Mouse (Mus musculus): Measurements from ENCODE around the gene Ppargc1a.

The Ppargc1a gene

GRCm38 (mm10) chr5:51567659-51568058 is at the start of gene Ppargc1a:
Gene Ppargc1a (minus strand): TSS chr5:51567726.
- DNase-seq = no peak

GRCm38 (mm10) chr5:51616877-51617276 is 49.4 kb upstream of the Ppargc1a start:
- no peak for DNase-seq

DNA sequence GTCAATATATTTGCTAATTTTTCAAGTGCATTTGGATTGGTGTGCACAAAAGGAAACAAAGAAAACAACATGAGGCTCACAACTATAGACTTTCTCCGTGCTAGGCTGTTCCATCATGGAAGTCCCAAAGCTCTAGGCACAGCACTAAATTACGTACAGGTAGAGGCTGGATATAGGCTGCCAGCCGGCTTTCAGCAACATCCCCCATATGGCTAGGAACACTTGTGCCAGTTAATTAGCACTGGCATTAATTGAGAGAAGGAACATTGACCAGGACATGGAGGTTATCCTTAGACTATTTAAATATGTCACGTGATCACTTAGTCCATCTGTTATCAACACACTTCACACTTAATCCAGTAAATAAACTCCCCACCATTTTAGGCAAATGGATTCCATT is 44.5 kb upstream of the Ppargc1a start:
- no peak for DNase-seq

DNA sequence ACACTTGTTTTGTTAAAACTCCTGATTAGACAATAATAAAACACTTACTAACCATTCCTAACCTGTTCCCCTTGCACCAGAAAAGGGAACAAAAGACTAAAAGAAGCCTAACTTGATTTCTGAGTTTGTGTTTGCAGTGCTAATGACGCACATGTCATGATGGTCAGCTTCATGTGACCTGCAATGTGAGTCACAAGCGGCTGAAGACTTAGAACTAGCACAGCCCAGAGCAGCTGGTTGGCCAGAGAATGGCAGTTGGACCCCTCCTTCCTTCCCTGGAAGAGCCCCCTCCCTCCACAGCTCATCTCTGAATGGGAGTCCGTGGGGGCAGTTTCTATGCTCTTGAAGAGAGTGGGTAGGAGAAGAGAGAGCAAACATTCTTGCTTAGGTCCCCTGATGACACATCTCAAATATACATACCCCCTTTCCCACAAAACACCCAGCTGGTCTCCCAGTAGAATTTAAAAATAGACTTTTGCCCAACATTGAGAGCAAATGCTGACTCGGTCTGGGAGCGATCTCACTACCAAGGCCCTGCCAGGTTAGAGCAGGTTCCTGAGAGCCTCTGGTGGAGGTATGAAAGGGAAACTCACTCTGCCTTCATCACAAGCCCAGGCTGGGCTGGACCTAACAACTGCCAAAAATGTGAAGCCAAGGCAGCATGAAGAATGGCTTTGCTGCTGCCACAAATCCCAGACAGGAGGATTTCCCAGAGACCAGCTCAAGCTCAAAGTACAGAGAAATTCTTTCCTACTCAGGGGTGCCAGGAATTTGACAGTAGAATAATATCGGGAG is 40.4 kb upstream of the Ppargc1a start:
- DNase-seq = peak; percentile 2

DNA sequence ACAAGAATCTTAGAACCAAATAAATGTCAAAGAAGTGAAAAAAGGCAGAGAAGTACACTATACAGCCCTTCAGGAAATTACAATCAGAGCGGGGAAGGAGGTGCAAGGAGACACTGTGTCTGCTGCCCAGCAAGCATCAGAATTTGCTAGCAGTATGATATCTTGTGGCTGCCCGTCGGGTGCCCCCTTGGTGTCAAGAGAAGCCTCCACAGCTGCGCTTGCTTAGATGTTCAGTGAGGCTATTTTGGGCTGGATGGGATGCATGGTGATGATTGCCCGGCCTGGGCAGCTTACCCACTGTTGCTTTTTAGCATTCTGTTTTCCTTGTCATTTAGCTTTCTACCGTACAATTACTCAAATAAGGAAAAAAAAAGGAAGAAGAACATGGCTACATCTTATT is 32.0 kb upstream of the Ppargc1a start:
- DNase-seq = no peak

DNA sequence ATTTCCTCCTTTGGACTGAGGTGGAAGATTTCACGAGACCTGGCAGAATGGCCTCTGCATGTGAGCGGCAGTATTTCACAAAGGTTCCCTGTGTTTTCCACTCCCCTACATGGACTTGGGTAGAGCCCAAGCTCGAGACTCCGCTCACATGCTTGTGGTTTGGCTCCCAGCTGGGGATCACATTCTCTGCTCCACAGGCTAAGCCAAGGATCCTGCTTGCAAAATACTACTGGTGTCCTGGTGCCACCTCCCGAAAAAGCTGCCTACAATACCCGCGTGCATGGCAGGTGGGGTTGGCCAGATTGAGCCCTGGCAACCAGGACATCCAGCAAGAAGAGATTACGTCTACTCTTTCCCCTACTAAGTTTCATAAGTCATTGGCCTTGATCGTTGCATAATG is 28.1 kb upstream of the Ppargc1a start:
- peak; percentile 39 for DNase-seq

DNA sequence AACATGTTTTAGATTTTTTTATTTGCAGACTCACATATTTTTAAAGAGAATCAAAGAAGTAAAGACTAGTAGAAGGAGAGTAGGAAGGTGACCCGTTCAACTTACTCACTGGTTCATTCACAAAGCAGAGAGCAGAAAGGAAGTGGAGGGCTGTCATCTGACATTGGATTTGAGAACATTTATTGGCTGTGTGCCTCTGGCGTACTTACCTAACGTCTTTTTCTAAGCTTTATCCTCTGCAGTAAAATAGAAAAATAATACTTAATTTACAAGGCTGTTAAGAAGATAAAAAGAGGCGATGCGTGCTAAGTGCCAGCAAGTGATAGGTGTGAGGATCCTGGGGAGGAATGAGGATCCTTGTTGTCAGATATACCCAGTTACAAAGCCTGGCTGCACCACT is 24.7 kb upstream of the Ppargc1a start:
- DNase-seq = no peak

DNA sequence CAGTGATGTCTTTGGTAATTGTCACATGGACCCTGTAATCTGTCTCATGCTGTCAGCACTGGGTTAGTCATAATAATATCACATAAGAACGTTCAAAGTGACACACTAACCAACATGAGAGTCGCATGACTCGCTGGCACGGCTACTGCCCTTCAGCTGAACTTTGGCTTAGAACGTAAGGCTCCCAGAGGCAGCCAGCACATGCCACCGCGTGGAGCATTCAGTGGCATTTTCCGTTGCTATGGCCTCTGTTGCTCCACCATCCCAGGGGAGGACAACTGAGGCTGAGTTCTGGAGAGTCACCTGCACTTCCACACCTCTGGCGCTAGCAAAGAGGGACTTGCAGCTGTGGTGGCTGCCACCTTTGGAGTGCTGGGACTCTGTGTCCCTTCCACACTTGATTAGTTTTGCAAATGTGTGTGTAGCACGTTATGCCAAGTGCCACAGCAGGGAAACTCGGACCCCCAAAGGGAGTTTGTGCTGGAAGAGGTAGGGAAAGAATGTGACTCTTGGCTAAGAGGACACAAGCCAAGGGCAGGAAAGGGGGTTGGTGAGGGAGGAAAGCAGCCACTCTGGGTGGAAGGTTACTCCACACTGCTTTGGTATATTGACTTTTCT is 24.1 kb upstream of the Ppargc1a start:
- peak; percentile 20 for DNase-seq

GRCm38 (mm10) chr5:51586187-51586586 is 18.7 kb upstream of the Ppargc1a start:
- DNase-seq = no peak

DNA sequence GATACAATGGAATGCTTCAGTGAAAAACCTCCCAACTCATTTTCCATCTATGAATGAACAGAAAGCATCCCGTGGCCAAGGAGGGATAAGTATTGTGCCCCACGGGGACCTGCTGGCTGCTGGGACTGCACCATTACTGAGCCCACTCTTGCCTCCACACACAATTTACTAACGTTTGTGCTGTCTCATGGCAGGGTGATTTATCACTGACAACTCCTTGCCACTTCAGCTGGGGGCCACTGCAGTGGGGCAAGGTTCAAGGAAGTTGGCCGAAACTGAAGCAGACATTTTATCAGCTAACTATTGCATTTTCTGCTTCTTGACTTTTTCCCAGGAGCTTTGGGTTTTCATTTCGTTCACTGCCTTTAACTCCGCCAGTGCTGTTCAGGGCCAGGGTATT is 17.5 kb upstream of the Ppargc1a start:
- no peak for DNase-seq

GRCm38 (mm10) chr5:51584186-51584585 is 16.7 kb upstream of the Ppargc1a start:
- DNase-seq = no peak

GRCm38 (mm10) chr5:51583632-51584031 is 16.1 kb upstream of the Ppargc1a start:
- DNase-seq = no peak

DNA sequence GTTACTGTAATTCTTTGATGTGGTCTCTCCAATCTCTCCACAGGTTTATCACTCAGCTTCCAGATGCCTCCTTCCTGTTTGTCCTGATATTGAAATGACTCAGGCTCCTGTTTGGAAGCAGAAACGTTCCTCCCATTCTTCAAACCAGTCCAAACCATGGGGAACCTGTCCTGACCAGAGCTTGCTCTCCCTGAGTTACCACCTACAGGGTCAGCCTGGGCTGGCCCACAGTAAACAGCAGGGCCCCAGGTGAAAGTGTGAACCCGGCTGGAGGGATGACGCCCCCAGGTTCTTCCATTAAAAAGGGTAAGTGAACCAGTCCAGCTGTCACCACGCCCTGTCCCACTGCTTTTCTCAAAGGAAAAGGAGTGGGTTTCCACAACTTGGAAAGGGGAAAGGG is 15.5 kb upstream of the Ppargc1a start:
- no peak for DNase-seq

DNA sequence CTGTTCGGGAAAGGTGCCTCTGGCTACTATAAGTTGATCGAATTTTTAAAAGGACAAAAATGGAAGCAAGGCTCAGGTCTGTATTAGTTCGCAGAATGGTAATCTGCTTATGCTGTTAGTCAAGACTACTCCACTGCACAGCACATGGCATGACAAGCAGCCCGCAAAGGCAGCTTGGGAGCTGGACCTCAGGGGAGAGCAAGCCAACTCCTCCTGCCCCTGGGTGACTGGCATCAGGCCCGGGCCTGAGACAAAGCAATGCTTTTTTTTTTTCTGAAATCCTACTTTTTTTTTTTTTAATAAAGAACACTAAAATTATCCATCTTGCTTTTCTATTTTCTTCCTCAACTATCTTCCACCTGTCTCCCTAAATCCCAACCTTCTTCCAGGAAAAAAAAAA is 15.1 kb upstream of the Ppargc1a start:
- no peak for DNase-seq

DNA sequence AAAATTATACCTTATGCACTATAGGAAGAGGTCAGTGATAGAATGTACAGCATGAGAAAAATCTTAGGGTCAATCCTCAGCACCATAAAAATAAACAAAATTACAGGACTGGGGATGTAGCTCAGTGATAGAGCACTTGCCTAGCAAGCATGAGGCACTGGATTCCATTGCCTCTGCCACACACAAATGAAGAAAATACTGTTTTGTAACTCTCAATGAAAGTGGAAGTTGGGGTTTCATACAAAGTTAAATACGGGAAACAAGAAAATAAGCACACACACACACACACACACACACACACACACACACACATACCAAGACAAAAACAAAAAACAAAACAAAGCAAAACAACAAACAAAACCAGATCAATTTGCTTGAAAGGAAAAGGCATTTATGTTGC is 10.1 kb upstream of the Ppargc1a start:
- DNase-seq = no peak

GRCm38 (mm10) chr5:51573770-51574169 is 6.2 kb upstream of the Ppargc1a start:
- no peak for DNase-seq

GRCm38 (mm10) chr5:51568198-51568690 is 718 bp upstream of the Ppargc1a start:
- no peak for DNase-seq

DNA sequence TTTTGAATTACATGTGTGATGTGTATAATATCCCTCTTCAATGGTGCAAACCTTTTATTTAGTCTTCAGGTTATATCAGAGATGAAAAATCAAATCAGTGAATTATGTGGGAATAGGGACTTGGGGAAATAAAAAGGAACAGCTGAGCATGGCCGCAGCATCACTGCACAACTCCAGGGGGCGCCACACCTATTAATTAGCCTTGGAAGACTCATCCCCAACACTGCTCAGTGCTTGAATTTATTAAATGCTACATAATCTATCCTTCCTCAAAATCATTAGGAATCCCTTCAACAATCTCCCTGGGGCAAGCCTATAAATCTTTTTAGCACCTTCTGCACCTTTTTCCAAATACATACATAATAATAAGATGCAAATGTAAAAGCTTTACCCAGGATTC is 1.9 kb downstream of the Ppargc1a start:
- DNase-seq = no peak

GRCm38 (mm10) chr5:51565038-51565437 is 2.5 kb downstream of the Ppargc1a start:
- no peak for DNase-seq

GRCm38 (mm10) chr5:51563574-51563973 is 4.0 kb downstream of the Ppargc1a start:
- DNase-seq = no peak

DNA sequence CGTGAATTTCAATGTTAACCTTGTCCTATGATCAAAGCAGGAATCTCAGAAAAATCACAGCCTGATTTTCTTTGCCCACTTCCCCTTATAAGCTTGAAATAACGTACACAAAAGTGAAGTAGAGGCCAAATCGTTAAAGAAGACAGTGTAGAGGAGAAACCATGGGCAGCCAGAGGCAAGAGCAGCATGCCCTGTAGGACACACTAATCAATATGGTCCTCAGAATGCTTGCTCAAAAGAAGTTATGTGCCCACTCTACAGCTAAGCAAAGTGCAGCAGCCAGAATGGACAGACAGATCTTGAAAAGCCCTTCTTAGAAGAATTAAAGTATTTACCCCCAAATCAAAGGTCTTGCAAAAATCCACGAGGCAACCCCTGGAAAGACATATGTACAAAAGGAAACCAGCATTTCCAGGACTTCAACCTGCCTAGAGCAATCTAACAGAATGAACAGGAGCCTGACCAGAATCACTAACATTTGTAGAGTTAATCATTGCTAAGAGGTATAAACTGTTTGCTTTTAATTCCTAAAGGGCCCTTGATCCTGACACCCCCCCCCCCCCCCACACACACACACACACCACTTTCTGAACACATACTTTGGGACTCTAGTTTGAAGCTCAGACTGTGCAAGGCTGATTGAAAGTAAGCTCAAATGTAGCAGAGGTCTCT is 9.8 kb downstream of the Ppargc1a start:
- no peak for DNase-seq

DNA sequence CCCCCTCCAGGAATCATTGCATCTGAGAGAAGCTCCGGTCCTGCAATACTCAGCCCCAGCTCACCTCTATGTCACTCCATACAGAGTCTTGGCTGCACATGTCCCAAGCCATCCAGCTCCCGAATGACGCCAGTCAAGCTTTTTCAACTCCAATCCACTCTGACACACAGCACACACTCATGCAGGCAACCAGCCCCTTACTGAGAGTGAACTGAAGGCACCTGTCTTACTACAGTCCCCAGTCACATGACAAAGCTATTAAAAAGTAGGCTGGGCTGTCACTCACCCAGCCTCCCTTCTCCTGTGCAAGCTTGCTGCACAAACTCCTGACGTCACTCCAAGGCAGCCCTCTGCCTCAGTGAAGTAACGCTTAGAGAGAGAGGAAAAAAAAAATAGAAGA is 13.9 kb downstream of the Ppargc1a start:
- peak; percentile 47 for DNase-seq

DNA sequence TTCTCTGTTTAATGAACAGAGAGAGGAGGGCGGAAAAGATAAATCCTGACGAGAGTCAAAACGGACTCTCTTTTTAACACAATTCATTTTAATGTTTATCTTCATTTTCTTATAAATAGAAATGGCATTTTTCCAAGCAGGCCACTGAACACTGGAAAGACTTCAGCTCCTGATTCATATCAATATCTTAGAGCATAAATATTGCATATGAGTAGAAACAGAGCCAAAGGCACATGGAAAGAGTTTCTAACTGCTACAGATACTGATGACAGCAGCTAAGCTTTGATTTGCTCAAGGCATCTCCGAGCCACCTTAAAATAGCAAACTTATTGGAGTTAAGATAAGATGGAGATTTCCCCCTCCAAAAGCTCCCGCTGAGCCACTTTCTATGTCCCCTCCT is 14.3 kb downstream of the Ppargc1a start:
- no peak for DNase-seq

Measured in lung, postnatal 10 days (tissue).